Comparison of ENCODE assay signal across 31 mouse cellular contexts in genomic region chr5:18282095-18282494, GRCm38 (mm10).
"Had no signal": no experiment of that assay in that cellular context is flagged by ENCODE, and none has a peak within 500 bp of the region (broad histone marks: within the 10 kb centered on the region; RNA-seq: fewer than 3 reads in every experiment).

No protein-coding gene starts in this region.

- H3K4me3 ChIP-seq: left cerebral cortex, adult 2 months; limb, embryonic 10.5 days; limb, embryonic 12.5 days; limb, embryonic 13.5 days; limb, embryonic 15.5 days; liver, embryonic 12.5 days; liver, embryonic 13.5 days; liver, embryonic 15.5 days; lung, embryonic 15.5 days; megakaryocyte, embryonic 14.5 days; midbrain, embryonic 10.5 days; midbrain, embryonic 12.5 days; midbrain, embryonic 13.5 days; midbrain, embryonic 15.5 days; myocyte; neural tube, embryonic 12.5 days had no signal

- H3K4me2 ChIP-seq: limb, embryonic 12.5 days; limb, embryonic 13.5 days; limb, embryonic 15.5 days; liver, embryonic 11.5 days; liver, embryonic 12.5 days; liver, embryonic 13.5 days; liver, embryonic 15.5 days; lung, embryonic 14.5 days; lung, embryonic 15.5 days; midbrain, embryonic 12.5 days; midbrain, embryonic 13.5 days; midbrain, embryonic 15.5 days; neural tube, embryonic 12.5 days had no signal

- H3K27ac ChIP-seq: left cerebral cortex, adult 2 months; limb, embryonic 10.5 days; limb, embryonic 12.5 days; limb, embryonic 13.5 days; limb, embryonic 15.5 days; liver, embryonic 12.5 days; liver, embryonic 13.5 days; liver, embryonic 14.5 days; liver, embryonic 15.5 days; lung, embryonic 15.5 days; macrophage; midbrain, embryonic 10.5 days; midbrain, embryonic 12.5 days; midbrain, embryonic 13.5 days; midbrain, embryonic 15.5 days; neural tube, embryonic 12.5 days had no signal

- H3K4me1 ChIP-seq: limb, embryonic 10.5 days; limb, embryonic 12.5 days; limb, embryonic 13.5 days; limb, embryonic 15.5 days; liver, embryonic 12.5 days; liver, embryonic 13.5 days; liver, embryonic 15.5 days; lung, embryonic 15.5 days; megakaryocyte, embryonic 14.5 days; midbrain, embryonic 10.5 days; midbrain, embryonic 12.5 days; midbrain, embryonic 13.5 days; midbrain, embryonic 15.5 days; neural tube, embryonic 12.5 days had no signal

- DNase-seq: left cerebral cortex, postnatal 4 days; liver; liver, embryonic 13.5 days; liver, postnatal 0 days; lung, adult 18-20 months; lung, adult 2 months; lung, embryonic 14.5 days; lung, postnatal 10 days; lung, postnatal 14 days; lung, postnatal 36 days; lung, postnatal 4 days; midbrain, embryonic 14.5 days had no signal

- ATAC-seq: liver, embryonic 12.5 days; liver, postnatal 0 days; lung, postnatal 0 days; midbrain, embryonic 13.5 days; midbrain, embryonic 15.5 days had no signal

- H3K36me3 ChIP-seq: liver, embryonic 13.5 days; liver, embryonic 15.5 days had no signal

- H3K9ac ChIP-seq: limb, embryonic 12.5 days; limb, embryonic 13.5 days; limb, embryonic 15.5 days; liver, embryonic 12.5 days; liver, embryonic 13.5 days; liver, embryonic 14.5 days; liver, embryonic 15.5 days; liver, postnatal 0 days; lung, embryonic 14.5 days; lung, embryonic 15.5 days; midbrain, embryonic 12.5 days; midbrain, embryonic 13.5 days; midbrain, embryonic 15.5 days; neural tube, embryonic 12.5 days had no signal

- H3K27me3 ChIP-seq: limb, embryonic 12.5 days; limb, embryonic 13.5 days; limb, embryonic 15.5 days; liver, embryonic 12.5 days; liver, embryonic 13.5 days; liver, embryonic 15.5 days; lung, embryonic 15.5 days; megakaryocyte, embryonic 14.5 days; midbrain, embryonic 12.5 days; midbrain, embryonic 13.5 days; midbrain, embryonic 15.5 days; neural tube, embryonic 12.5 days had no signal

- H3K9me3 ChIP-seq: limb, embryonic 10.5 days; limb, embryonic 12.5 days; limb, embryonic 15.5 days; liver, embryonic 13.5 days; liver, embryonic 15.5 days; lung, embryonic 15.5 days; midbrain, embryonic 12.5 days; midbrain, embryonic 15.5 days had no signal
